Mouse (Mus musculus): Measurements from ENCODE around the gene F3. TPM values are rescaled to one million over a fixed set of nuclear protein-coding genes. Genes with fewer than 3 reads are reported as not detected.
A peak's percentile ranks its signal among the peaks of the same experiment; 100 is the strongest.

The F3 gene
- polyA plus RNA-seq, 1 experiment = 16.8 TPM

DNA sequence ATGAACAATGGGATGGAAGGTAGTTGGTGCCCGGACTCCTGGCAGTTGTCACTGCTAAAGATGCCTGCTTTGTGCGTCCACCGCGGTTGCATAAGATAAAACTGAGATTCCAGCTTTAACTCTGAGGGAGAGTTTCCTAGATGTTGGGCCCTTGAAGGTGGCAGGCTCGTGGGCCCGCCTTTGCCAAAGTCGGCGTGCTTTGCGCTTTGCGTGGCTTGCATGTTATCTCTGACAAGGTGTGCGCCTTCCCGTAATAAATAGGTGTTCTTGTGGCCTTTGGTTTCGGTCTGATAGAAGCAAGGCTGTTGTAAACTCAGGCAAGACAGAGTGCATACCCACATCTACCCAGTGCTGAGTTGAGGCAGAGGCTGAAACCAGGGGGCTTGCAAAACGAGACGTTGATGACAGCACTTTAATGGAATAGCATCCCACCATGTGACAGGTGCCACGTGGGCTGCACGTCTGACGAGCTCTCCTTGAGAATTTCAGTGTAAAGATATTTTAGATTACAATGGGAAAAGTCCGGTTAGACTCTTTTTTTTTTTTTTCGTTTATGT lies 709 bp downstream of the F3 start:
- Histone ChIP-seq H3K36me3 (ENCODE audit: control insufficient read depth, insufficient read depth, low read length) (no peaks in the 10 kb centered on the region), H3K4me3 (ENCODE audit: insufficient read depth, low read depth, low read length) (peak overlapping the region; percentile 59), H3K4me1 (ENCODE audit: control insufficient read depth, insufficient read depth, low read length) (peaks cover 15% of the 10 kb centered on the region; the same call in 1 of the 2 replicates), H3K27ac (ENCODE audit: insufficient read depth, low read depth, low read length) (peak overlapping the region; percentile 66; the same call in 1 of the 2 replicates), H3K27me3 (replicated peaks; ENCODE audit: control insufficient read depth, insufficient read depth, low read length) (no peaks in the 10 kb centered on the region)
- TF ChIP-seq POLR2A (IDR thresholded peaks at IDR 0.05; ENCODE audit: low read depth, low read length) (no peak), CTCF (conservative IDR thresholded peaks at IDR 0.05; ENCODE audit: insufficient read depth, insufficient read length, low read depth, low read length) (no peak)
- DNase-seq = no peak
- WGBS = 9% methylated on average over 20 of the region's 20 CpGs

DNA sequence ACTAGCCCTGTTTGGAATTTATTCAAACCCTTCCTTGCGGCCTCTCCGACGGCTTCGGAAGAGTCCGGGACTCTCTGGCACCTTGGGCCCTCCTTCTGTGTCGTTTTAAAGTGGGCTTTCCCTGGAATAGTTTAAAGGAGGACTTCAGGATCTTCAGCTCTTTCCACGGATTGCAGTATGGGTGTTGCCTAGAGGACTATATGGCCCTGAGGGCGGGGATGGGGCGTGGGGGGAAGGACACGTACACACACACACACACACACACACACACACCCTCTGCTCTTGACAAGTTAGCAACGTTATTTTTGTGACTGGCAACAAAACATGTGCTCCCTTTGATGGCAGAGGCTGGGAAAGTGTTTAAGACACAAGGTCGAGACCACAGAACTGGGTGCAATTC lies 1.2 kb downstream of the F3 start:
- Histone ChIP-seq H3K4me1 (ENCODE audit: control insufficient read depth, insufficient read depth, low read length) (peaks cover 15% of the 10 kb centered on the region; the same call in 1 of the 2 replicates), H3K4me3 (ENCODE audit: insufficient read depth, low read depth, low read length) (peak overlapping the region; percentile 27; the same call in 1 of the 2 replicates), H3K27ac (ENCODE audit: insufficient read depth, low read depth, low read length) (no peak overlapping the region), H3K27me3 (replicated peaks; ENCODE audit: control insufficient read depth, insufficient read depth, low read length) (no peaks in the 10 kb centered on the region), H3K36me3 (ENCODE audit: control insufficient read depth, insufficient read depth, low read length) (no peaks in the 10 kb centered on the region)
- 26% methylated on average over 12 of the region's 12 CpGs for WGBS
- no peak for DNase-seq
- TF ChIP-seq POLR2A (IDR thresholded peaks at IDR 0.05; ENCODE audit: low read depth, low read length) (no peak), CTCF (conservative IDR thresholded peaks at IDR 0.05; ENCODE audit: insufficient read depth, insufficient read length, low read depth, low read length) (no peak)

DNA sequence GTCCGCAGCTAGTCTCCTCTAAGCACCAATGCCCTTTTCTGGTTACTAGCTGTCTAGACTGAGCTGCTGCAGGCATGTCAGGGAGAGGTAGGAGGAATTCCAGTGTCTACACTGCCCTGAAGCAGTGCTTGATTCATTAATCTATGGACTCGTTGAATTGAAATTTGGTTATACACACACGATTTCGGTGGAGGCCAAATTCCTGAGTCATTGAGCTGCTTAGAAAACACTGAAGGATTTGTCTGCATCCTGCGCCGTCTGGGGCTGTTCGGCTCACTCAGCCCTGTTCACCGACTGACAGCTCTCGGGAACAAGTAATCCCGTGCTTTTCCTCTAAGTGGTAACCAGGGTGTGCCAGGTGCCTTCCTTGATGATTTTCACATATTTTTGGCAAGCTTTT lies 2.3 kb downstream of the F3 start:
- Histone ChIP-seq H3K36me3 (ENCODE audit: control insufficient read depth, insufficient read depth, low read length) (no peaks in the 10 kb centered on the region), H3K4me1 (ENCODE audit: control insufficient read depth, insufficient read depth, low read length) (peaks cover 15% of the 10 kb centered on the region; the same call in 1 of the 2 replicates), H3K4me3 (ENCODE audit: insufficient read depth, low read depth, low read length) (no peak overlapping the region), H3K27ac (ENCODE audit: insufficient read depth, low read depth, low read length) (no peak overlapping the region), H3K27me3 (replicated peaks; ENCODE audit: control insufficient read depth, insufficient read depth, low read length) (no peaks in the 10 kb centered on the region)
- no peak for DNase-seq
- TF ChIP-seq POLR2A (IDR thresholded peaks at IDR 0.05; ENCODE audit: low read depth, low read length) = no peak
- TF ChIP-seq CTCF (conservative IDR thresholded peaks at IDR 0.05; ENCODE audit: insufficient read depth, insufficient read length, low read depth, low read length) = no peak
- 79% methylated on average over 10 of the region's 10 CpGs for WGBS

DNA sequence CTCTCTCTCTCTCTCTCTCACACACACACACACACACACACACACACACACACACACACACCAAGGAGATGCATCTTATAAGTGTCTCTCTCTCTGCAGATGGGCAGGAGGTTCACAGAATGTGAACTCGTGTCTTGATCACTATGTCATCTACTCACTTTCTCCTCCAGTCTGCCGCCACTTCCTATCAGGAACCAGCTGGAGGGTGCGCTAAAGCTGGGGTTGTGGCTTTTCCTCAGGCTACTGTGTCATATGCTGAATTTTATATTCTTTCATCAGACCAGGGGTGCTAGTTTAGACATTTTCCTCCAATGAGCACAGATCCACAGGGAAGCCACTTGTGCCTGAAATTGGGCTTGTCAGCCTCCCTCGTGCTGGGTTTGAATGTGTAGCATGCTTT lies 6.3 kb downstream of the F3 start:
- 77% methylated on average over 4 of the region's 4 CpGs for WGBS
- Histone ChIP-seq H3K4me3 (ENCODE audit: insufficient read depth, low read depth, low read length) (no peak overlapping the region), H3K4me1 (ENCODE audit: control insufficient read depth, insufficient read depth, low read length) (no peaks in the 10 kb centered on the region), H3K36me3 (ENCODE audit: control insufficient read depth, insufficient read depth, low read length) (no peaks in the 10 kb centered on the region; the same call in 1 of the 2 replicates), H3K27me3 (replicated peaks; ENCODE audit: control insufficient read depth, insufficient read depth, low read length) (no peaks in the 10 kb centered on the region), H3K27ac (ENCODE audit: insufficient read depth, low read depth, low read length) (no peak overlapping the region)
- no peak for DNase-seq
- TF ChIP-seq CTCF (conservative IDR thresholded peaks at IDR 0.05; ENCODE audit: insufficient read depth, insufficient read length, low read depth, low read length) (no peak), POLR2A (IDR thresholded peaks at IDR 0.05; ENCODE audit: low read depth, low read length) (no peak)

DNA sequence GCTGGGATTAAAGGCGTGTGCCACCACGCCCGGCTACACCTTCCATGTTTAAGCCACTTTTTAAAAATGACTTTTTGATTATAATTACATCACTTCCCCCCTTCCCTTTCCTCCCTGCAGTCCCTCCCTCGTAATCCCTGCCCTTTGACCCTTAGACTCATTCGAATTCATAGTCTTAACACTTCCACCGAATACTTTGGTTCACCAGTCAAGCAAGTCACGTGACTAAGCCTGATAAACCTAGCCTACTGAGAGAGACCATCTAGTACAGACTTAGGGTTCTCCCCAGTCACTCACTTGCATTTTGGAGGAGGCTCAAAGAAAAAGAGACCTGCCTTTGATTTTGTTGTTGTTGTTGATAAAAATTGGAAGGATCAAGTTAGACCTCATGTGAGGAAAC lies 12.2 kb downstream of the F3 start:
- H3K27me3 ChIP-seq (replicated peaks; ENCODE audit: control insufficient read depth, insufficient read depth, low read length) = no peaks in the 10 kb centered on the region
- H3K4me1 ChIP-seq (ENCODE audit: control insufficient read depth, insufficient read depth, low read length) = peaks cover 11% of the 10 kb centered on the region
- DNase-seq = peak; percentile 57
- TF ChIP-seq CTCF (conservative IDR thresholded peaks at IDR 0.05; ENCODE audit: insufficient read depth, insufficient read length, low read depth, low read length) (no peak), POLR2A (IDR thresholded peaks at IDR 0.05; ENCODE audit: low read depth, low read length) (no peak)
- no peak overlapping the region for H3K4me3 ChIP-seq (ENCODE audit: insufficient read depth, low read depth, low read length)
- WGBS = 49% methylated on average over 7 of the region's 7 CpGs
- peak overlapping the region; percentile 98 for H3K27ac ChIP-seq (ENCODE audit: insufficient read depth, low read depth, low read length)
- H3K36me3 ChIP-seq (ENCODE audit: control insufficient read depth, insufficient read depth, low read length) = no peaks in the 10 kb centered on the region; the same call in 1 of the 2 replicates

DNA sequence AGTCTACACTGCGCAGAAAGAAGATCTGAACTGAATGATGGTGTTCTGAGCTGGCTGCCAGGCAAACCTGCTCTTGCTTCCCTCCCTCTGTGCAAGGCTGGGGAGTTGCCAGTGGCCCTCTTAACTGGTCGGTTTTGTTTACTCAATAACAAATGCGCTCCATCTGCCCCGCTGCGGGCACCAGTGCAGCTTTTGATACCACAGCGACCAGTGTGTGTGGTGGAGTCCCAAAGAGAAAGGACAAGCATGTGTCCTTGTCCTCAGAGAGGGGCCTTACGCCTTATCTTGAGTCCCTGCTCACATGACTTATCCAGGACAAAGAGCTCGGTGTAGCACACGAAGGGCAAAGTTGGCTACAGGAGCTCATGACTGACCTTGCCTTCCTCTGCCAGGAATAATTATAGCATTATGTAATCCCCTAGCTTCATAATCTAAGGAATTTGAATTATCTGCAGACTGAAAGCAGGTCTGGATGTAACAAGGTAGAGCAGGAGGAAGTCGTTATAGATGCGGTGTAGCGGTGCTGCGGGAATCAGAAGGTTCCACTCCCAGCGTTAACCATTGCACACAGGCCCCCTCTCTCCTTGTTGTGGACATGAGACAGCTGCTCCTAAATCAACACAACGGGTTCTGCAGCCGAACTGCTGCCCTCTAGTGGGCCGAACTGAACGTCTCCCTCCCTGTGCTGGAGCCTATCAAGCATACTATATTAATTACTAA lies 12.8 kb downstream of the F3 start:
- Histone ChIP-seq H3K36me3 (ENCODE audit: control insufficient read depth, insufficient read depth, low read length) (no peaks in the 10 kb centered on the region; the same call in 1 of the 2 replicates), H3K4me3 (ENCODE audit: insufficient read depth, low read depth, low read length) (no peak overlapping the region), H3K27me3 (replicated peaks; ENCODE audit: control insufficient read depth, insufficient read depth, low read length) (no peaks in the 10 kb centered on the region), H3K27ac (ENCODE audit: insufficient read depth, low read depth, low read length) (peak overlapping the region; percentile 98), H3K4me1 (ENCODE audit: control insufficient read depth, insufficient read depth, low read length) (peaks cover 11% of the 10 kb centered on the region)
- peak; percentile 89 for DNase-seq
- no peak for TF ChIP-seq POLR2A (IDR thresholded peaks at IDR 0.05; ENCODE audit: low read depth, low read length)
- TF ChIP-seq CTCF (conservative IDR thresholded peaks at IDR 0.05; ENCODE audit: insufficient read depth, insufficient read length, low read depth, low read length) = peak; percentile 91
- 15% methylated on average over 18 of the region's 18 CpGs for WGBS

DNA sequence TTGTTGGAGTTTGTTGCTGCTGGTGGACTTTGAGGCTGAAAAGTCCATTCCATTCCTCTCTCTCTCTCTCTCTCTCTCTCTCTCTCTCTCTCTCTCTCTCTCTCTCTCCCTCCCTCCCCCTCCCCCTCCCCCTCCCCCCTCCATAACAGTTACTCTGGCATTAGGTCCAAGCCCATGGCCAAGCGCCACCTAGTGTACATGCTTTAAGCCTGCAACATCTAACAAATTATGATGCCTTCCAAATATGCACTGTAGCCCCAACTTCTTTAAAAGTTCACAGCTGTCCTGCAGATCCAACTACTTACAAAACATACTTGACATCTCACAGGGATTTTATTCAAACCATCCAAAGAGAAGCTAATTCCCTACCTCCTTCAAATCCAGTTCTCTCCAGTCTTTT lies 14.1 kb downstream of the F3 start:
- no peak overlapping the region for H3K4me3 ChIP-seq (ENCODE audit: insufficient read depth, low read depth, low read length)
- H3K4me1 ChIP-seq (ENCODE audit: control insufficient read depth, insufficient read depth, low read length) = peaks cover 11% of the 10 kb centered on the region
- DNase-seq = peak; percentile 46
- H3K27me3 ChIP-seq (replicated peaks; ENCODE audit: control insufficient read depth, insufficient read depth, low read length) = no peaks in the 10 kb centered on the region
- H3K27ac ChIP-seq (ENCODE audit: insufficient read depth, low read depth, low read length) = no peak overlapping the region
- H3K36me3 ChIP-seq (ENCODE audit: control insufficient read depth, insufficient read depth, low read length) = no peaks in the 10 kb centered on the region; the same call in 1 of the 2 replicates
- TF ChIP-seq POLR2A (IDR thresholded peaks at IDR 0.05; ENCODE audit: low read depth, low read length) = no peak
- TF ChIP-seq CTCF (conservative IDR thresholded peaks at IDR 0.05; ENCODE audit: insufficient read depth, insufficient read length, low read depth, low read length) = peak; percentile 59
- 64% methylated on average over 1 of the region's 1 CpGs for WGBS

Data from kidney, adult 2 months (tissue).